Mouse (Mus musculus): ENCODE measurements around the gene Slc25a17. TPM values are rescaled to one million over a fixed set of nuclear protein-coding genes. Genes with fewer than 3 reads are reported as not detected.
A peak's percentile ranks its signal among the peaks of the same experiment; 100 is the strongest.

The Slc25a17 gene
- polyA plus RNA-seq, 1 experiment from 2014 or later: 153 TPM

GRCm38 (mm10) chr15:81386327-81386726 lies 25.7 kb upstream of the Slc25a17 start:
- Histone ChIP-seq H3K9me3 (ENCODE audit: control insufficient read depth, low read length) (no peaks in the 10 kb centered on the region), H3K4me3 (replicated peaks; ENCODE audit: low read depth, low read length) (no peak overlapping the region), H3K4me1 (ENCODE audit: control insufficient read depth, insufficient read depth, low read length) (no peaks in the 10 kb centered on the region), H3K27ac (replicated peaks; ENCODE audit: low read depth, low read length) (no peak overlapping the region), H3K27me3 (ENCODE audit: control insufficient read depth, insufficient read depth, low read length) (no peaks in the 10 kb centered on the region), H3K36me3 (ENCODE audit: control insufficient read depth, insufficient read depth, low read length) (peaks cover 83% of the 10 kb centered on the region), H3K4me2 (ENCODE audit: low read length) (no peak overlapping the region), H3K9ac (replicated peaks; ENCODE audit: low read length) (no peak overlapping the region)
- no peak for ATAC-seq (ENCODE audit: low FRiP score, low TSS enrichment)
- peak; percentile 5 for DNase-seq
- 97% methylated on average over 5 of the region's 5 CpGs for WGBS

GRCm38 (mm10) chr15:81378845-81379244 lies 18.2 kb upstream of the Slc25a17 start:
- 93% methylated on average over 2 of the region's 2 CpGs for WGBS
- no peak for ATAC-seq (ENCODE audit: low FRiP score, low TSS enrichment)
- Histone ChIP-seq H3K36me3 (ENCODE audit: control insufficient read depth, insufficient read depth, low read length) (peaks cover 74% of the 10 kb centered on the region), H3K9me3 (ENCODE audit: control insufficient read depth, low read length) (no peaks in the 10 kb centered on the region), H3K9ac (replicated peaks; ENCODE audit: low read length) (no peak overlapping the region), H3K4me1 (ENCODE audit: control insufficient read depth, insufficient read depth, low read length) (no peaks in the 10 kb centered on the region), H3K27ac (replicated peaks; ENCODE audit: low read depth, low read length) (no peak overlapping the region), H3K4me3 (replicated peaks; ENCODE audit: low read depth, low read length) (no peak overlapping the region), H3K27me3 (ENCODE audit: control insufficient read depth, insufficient read depth, low read length) (no peaks in the 10 kb centered on the region), H3K4me2 (ENCODE audit: low read length) (no peak overlapping the region)
- no peak for DNase-seq

- WGBS: 93% methylated on average over 11 of the region's 11 CpGs
- no peak for DNase-seq
- peaks cover 79% of the 10 kb centered on the region for H3K36me3 ChIP-seq (ENCODE audit: control insufficient read depth, insufficient read depth, low read length)
Observed at GRCm38 (mm10) chr15:81374621-81375020, 14.0 kb upstream of the Slc25a17 start.

GRCm38 (mm10) chr15:81370356-81370755 lies 9.7 kb upstream of the Slc25a17 start:
- Histone ChIP-seq H3K4me1 (ENCODE audit: control insufficient read depth, insufficient read depth, low read length) (no peaks in the 10 kb centered on the region), H3K27me3 (ENCODE audit: control insufficient read depth, insufficient read depth, low read length) (no peaks in the 10 kb centered on the region), H3K4me3 (replicated peaks; ENCODE audit: low read depth, low read length) (no peak overlapping the region), H3K4me2 (ENCODE audit: low read length) (no peak overlapping the region), H3K9ac (replicated peaks; ENCODE audit: low read length) (no peak overlapping the region), H3K9me3 (ENCODE audit: control insufficient read depth, low read length) (no peaks in the 10 kb centered on the region), H3K36me3 (ENCODE audit: control insufficient read depth, insufficient read depth, low read length) (peaks cover 91% of the 10 kb centered on the region), H3K27ac (replicated peaks; ENCODE audit: low read depth, low read length) (no peak overlapping the region)
- ATAC-seq (ENCODE audit: low FRiP score, low TSS enrichment) (no peak), DNase-seq (no peak)
- WGBS: 27% methylated on average over 1 of the region's 1 CpGs

More at GRCm38 (mm10) chr15:81374621-81375020, 14.0 kb upstream of the Slc25a17 start:
- no peak overlapping the region for H3K9ac ChIP-seq (replicated peaks; ENCODE audit: low read length)
- no peak overlapping the region for H3K4me2 ChIP-seq (ENCODE audit: low read length)
- H3K9me3 ChIP-seq (ENCODE audit: control insufficient read depth, low read length): no peaks in the 10 kb centered on the region
- ATAC-seq (ENCODE audit: low FRiP score, low TSS enrichment): no peak
- H3K4me1 ChIP-seq (ENCODE audit: control insufficient read depth, insufficient read depth, low read length): no peaks in the 10 kb centered on the region
- H3K27me3 ChIP-seq (ENCODE audit: control insufficient read depth, insufficient read depth, low read length): no peaks in the 10 kb centered on the region
- H3K27ac ChIP-seq (replicated peaks; ENCODE audit: low read depth, low read length): no peak overlapping the region
- no peak overlapping the region for H3K4me3 ChIP-seq (replicated peaks; ENCODE audit: low read depth, low read length)

GRCm38 (mm10) chr15:81368601-81369000 lies 8.0 kb upstream of the Slc25a17 start:
- Histone ChIP-seq H3K4me3 (replicated peaks; ENCODE audit: low read depth, low read length) (no peak overlapping the region), H3K9ac (replicated peaks; ENCODE audit: low read length) (no peak overlapping the region), H3K9me3 (ENCODE audit: control insufficient read depth, low read length) (no peaks in the 10 kb centered on the region), H3K27ac (replicated peaks; ENCODE audit: low read depth, low read length) (no peak overlapping the region), H3K36me3 (ENCODE audit: control insufficient read depth, insufficient read depth, low read length) (peaks cover 93% of the 10 kb centered on the region), H3K4me2 (ENCODE audit: low read length) (no peak overlapping the region), H3K4me1 (ENCODE audit: control insufficient read depth, insufficient read depth, low read length) (no peaks in the 10 kb centered on the region), H3K27me3 (ENCODE audit: control insufficient read depth, insufficient read depth, low read length) (no peaks in the 10 kb centered on the region)
- 94% methylated on average over 1 of the region's 1 CpGs for WGBS
- DNase-seq: no peak
- no peak for ATAC-seq (ENCODE audit: low FRiP score, low TSS enrichment)

GRCm38 (mm10) chr15:81366241-81366640 lies 5.6 kb upstream of the Slc25a17 start:
- ATAC-seq (ENCODE audit: low FRiP score, low TSS enrichment) (no peak), DNase-seq (no peak)
- Histone ChIP-seq H3K27ac (replicated peaks; ENCODE audit: low read depth, low read length) (no peak overlapping the region), H3K9me3 (ENCODE audit: control insufficient read depth, low read length) (no peaks in the 10 kb centered on the region), H3K36me3 (ENCODE audit: control insufficient read depth, insufficient read depth, low read length) (peaks cover 84% of the 10 kb centered on the region), H3K4me2 (ENCODE audit: low read length) (no peak overlapping the region), H3K27me3 (ENCODE audit: control insufficient read depth, insufficient read depth, low read length) (no peaks in the 10 kb centered on the region), H3K9ac (replicated peaks; ENCODE audit: low read length) (no peak overlapping the region), H3K4me1 (ENCODE audit: control insufficient read depth, insufficient read depth, low read length) (no peaks in the 10 kb centered on the region; the same call in 1 of the 2 replicates), H3K4me3 (replicated peaks; ENCODE audit: low read depth, low read length) (no peak overlapping the region)
- WGBS: 86% methylated on average over 4 of the region's 4 CpGs

- H3K4me3 ChIP-seq (replicated peaks; ENCODE audit: low read depth, low read length): no peak overlapping the region
- H3K27ac ChIP-seq (replicated peaks; ENCODE audit: low read depth, low read length): no peak overlapping the region
- H3K9ac ChIP-seq (replicated peaks; ENCODE audit: low read length): no peak overlapping the region
- no peaks in the 10 kb centered on the region for H3K27me3 ChIP-seq (ENCODE audit: control insufficient read depth, insufficient read depth, low read length)
- no peak overlapping the region for H3K4me2 ChIP-seq (ENCODE audit: low read length)
- no peaks in the 10 kb centered on the region for H3K9me3 ChIP-seq (ENCODE audit: control insufficient read depth, low read length)
- WGBS: 95% methylated on average over 8 of the region's 8 CpGs
- peaks cover 4% of the 10 kb centered on the region; the same call in 1 of the 2 replicates for H3K4me1 ChIP-seq (ENCODE audit: control insufficient read depth, insufficient read depth, low read length)
- ATAC-seq (ENCODE audit: low FRiP score, low TSS enrichment) (no peak), DNase-seq (no peak)
- H3K36me3 ChIP-seq (ENCODE audit: control insufficient read depth, insufficient read depth, low read length): peaks cover 74% of the 10 kb centered on the region
Observed at GRCm38 (mm10) chr15:81365246-81365645, 4.6 kb upstream of the Slc25a17 start.

GRCm38 (mm10) chr15:81364271-81364670 lies 3.7 kb upstream of the Slc25a17 start:
- no peak overlapping the region for H3K4me2 ChIP-seq (ENCODE audit: low read length)
- no peak for ATAC-seq (ENCODE audit: low FRiP score, low TSS enrichment)
- 94% methylated on average over 1 of the region's 1 CpGs for WGBS
- no peak overlapping the region for H3K9ac ChIP-seq (replicated peaks; ENCODE audit: low read length)
- no peaks in the 10 kb centered on the region for H3K27me3 ChIP-seq (ENCODE audit: control insufficient read depth, insufficient read depth, low read length)
- DNase-seq: no peak
- peaks cover 64% of the 10 kb centered on the region for H3K36me3 ChIP-seq (ENCODE audit: control insufficient read depth, insufficient read depth, low read length)
- peaks cover 10% of the 10 kb centered on the region; the same call in 1 of the 2 replicates for H3K4me1 ChIP-seq (ENCODE audit: control insufficient read depth, insufficient read depth, low read length)
- H3K4me3 ChIP-seq (replicated peaks; ENCODE audit: low read depth, low read length): no peak overlapping the region
- no peaks in the 10 kb centered on the region for H3K9me3 ChIP-seq (ENCODE audit: control insufficient read depth, low read length)
- no peak overlapping the region for H3K27ac ChIP-seq (replicated peaks; ENCODE audit: low read depth, low read length)

GRCm38 (mm10) chr15:81362501-81362900 lies 1.9 kb upstream of the Slc25a17 start:
- ATAC-seq (ENCODE audit: low FRiP score, low TSS enrichment): no peak
- H3K27ac ChIP-seq (replicated peaks; ENCODE audit: low read depth, low read length): no peak overlapping the region
- no peak overlapping the region for H3K9ac ChIP-seq (replicated peaks; ENCODE audit: low read length)
- no peak for DNase-seq
- H3K4me3 ChIP-seq (replicated peaks; ENCODE audit: low read depth, low read length): no peak overlapping the region
- H3K9me3 ChIP-seq (ENCODE audit: control insufficient read depth, low read length): no peaks in the 10 kb centered on the region
- no peaks in the 10 kb centered on the region for H3K27me3 ChIP-seq (ENCODE audit: control insufficient read depth, insufficient read depth, low read length)
- no peak overlapping the region for H3K4me2 ChIP-seq (ENCODE audit: low read length)
- H3K4me1 ChIP-seq (ENCODE audit: control insufficient read depth, insufficient read depth, low read length): peaks cover 13% of the 10 kb centered on the region; the same call in 1 of the 2 replicates
- peaks cover 49% of the 10 kb centered on the region for H3K36me3 ChIP-seq (ENCODE audit: control insufficient read depth, insufficient read depth, low read length)
- 94% methylated on average over 1 of the region's 1 CpGs for WGBS

All from midbrain, embryonic 14.5 days (tissue).